Mouse (Mus musculus) kidney, adult 18-20 months (tissue): ENCODE measurements around the gene Ska2.
A peak's percentile ranks its signal among the peaks of the same experiment; 100 is the strongest.

Source experiments
- DNase-seq: peaks from one replicate; pipeline ENCODE4 v3.0.0; 2021

Gene Ska2

DNA sequence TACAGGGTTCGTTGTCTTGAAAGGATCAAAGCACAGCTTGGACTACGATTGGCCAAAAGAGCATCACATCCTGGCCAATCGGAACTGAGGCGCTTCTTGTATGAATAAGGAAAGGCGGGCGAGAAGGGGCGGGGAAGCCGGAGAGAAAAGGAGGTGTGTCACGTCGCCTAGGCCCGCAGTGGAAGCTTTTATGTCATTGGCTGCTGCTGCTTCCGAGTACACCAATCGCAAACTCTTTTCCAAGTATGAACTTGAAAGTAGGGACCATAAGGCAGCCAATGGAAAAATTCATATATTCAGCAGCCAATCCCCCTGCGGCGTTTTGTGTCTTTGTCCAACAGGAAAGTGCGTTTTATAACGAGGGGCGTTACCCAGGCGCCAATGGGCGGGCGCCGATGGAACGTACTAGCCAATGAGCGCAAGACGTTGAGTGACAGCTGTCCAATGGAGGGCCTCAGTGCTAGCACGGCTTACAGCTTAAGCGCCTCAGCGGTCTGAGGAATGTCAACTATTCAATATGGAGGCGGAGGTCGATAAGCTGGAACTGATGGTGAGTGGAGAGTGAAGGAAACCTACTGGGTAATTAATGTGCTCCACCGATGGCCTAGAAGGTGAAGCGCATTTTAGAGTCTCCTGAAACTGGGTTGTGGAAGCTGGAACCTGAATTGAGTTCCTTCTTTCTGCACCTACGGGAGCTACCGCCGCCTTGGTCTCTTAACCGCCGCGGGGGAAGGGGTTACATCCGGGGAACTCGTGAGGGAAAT is at the start of gene Ska2:
Gene Ska2, plus strand, starts transcription at position 480 of the 764 bp plus-strand sequence.
- DNase-seq: peak; percentile 97

DNA sequence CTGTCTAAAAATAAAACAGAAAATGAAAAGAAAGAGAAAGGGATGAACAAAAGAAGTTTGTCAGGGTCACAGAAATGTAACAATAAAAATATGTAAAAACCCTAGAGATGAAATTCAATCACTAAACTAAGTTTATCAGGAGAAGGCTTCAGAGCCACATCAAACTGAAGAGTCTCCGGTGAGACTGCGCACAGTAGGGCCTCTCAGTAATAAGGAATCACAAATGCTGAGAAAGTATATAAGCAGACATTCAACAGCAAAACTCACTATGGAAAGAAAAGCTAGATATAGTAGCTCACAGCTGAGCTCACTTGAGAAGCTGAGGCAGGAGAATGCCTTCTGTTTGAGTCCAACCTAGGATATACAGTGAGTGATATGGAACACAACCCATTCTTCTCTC is 48.6 kb upstream of the Ska2 start:
- DNase-seq: no peak

DNA sequence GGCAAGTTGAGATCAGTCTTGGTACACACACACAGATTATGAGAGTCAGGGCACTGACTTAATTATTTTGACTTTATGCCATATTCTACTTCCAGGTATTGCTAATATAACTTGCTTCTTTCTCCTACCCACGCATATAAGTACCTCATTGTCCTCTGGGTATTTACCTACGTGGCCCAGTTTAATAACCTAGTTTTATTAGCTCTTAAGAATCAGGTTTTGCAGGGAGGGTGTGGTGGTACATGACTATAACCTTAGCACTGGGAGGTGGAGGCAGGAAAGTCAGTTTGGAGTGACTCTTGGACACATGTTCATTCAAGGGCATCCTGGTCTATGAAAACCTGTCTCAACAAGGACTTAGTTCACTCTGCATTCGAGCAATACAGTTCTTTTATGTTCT is 46.9 kb upstream of the Ska2 start:
- DNase-seq: no peak

DNA sequence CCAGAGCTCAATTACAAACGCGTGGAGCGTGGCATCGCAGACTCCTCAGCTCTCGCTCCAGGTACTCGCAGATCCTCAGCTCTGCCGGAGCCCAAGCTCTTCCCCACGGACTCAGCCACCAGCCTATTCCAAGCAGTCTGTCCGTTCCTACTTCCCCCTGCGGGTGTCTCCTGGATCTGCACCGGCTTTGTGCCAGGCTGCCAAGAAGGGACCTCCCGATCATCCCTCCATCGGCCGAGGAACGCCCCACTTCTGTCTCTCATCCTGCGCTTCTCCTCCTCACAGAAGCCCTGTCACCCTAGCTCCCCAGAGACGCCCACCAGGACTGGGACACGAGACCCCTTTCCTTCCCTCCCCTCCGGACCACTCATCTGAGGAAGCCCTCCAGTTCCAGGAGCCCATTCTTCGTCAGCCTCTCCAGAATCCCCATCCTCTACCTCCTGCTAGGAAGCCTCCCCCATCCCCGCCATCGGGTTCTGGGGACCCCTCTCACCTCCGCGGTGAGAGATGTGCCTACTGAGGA is 35.6 kb upstream of the Ska2 start:
- DNase-seq: peak; percentile 67

DNA sequence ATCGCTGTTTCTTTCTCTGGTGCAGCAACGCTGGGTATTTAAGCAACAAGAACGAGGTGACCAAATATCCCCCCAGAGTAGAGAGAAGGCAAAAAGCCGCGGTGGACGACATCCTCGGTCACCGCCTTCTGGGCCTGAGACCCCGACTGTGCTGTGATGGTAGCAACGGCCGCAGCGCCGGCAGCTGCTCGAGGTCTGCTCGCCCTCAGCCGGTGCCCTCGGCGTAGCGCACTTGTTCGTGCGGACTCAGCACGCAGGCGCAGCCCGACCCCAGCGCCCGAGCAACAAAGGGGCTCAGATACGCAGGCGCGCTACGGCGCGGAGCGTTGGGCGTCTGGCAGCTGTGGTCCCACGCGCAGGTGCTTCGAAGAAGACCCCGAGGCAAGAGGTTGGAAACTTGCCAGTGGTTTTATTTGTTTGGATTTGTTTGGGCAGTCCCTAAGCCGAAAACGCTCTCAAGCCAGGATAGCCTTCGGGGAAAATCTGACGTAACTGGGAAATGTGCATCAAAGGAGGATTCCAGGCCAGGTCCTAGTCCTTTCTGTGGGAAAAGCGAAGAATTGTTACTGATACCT is 35.1 kb upstream of the Ska2 start, which contains the start of gene Gdpd1:
Gene Gdpd1, minus strand, starts transcription at position 197 of the 575 bp plus-strand sequence.
- DNase-seq: peak; percentile 81

DNA sequence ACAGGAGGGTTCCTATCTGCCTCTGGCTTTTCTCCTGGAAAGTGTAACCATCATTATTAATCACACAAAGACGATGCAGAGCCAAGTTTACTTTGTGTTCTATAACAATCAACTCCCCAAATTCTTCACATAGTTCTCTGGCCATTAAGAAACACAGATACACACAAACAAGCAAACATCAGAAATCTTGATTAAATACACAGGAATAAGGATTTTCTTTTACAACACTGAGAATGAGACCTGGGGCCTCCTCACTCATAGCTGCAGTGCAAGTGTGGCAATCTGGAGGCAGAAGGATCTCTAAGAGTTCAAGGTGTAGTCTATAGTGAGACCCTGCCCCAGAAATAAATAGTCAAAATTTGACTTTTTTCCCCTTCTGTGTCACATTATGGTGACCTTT is 25.3 kb upstream of the Ska2 start:
- no peak for DNase-seq

DNA sequence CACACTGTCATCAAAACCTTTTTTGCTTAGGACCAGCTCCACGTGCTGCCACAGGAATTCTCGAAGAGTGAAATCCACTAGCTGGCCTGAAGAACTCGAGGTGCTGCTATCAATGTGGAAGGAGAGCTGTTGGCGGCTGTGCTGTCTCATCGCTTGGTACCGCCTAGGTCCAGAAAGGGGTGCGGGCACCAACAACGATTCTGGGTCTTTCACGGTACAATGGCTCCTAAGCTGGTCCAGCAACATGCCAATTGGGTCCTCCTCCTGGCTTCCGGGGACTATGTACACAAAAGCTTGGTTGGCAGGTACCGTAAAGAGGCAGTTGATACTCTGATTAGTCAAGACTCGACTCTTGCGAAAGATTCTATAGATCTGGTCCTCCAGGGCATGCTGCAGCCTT is 23.6 kb upstream of the Ska2 start:
- DNase-seq: no peak

DNA sequence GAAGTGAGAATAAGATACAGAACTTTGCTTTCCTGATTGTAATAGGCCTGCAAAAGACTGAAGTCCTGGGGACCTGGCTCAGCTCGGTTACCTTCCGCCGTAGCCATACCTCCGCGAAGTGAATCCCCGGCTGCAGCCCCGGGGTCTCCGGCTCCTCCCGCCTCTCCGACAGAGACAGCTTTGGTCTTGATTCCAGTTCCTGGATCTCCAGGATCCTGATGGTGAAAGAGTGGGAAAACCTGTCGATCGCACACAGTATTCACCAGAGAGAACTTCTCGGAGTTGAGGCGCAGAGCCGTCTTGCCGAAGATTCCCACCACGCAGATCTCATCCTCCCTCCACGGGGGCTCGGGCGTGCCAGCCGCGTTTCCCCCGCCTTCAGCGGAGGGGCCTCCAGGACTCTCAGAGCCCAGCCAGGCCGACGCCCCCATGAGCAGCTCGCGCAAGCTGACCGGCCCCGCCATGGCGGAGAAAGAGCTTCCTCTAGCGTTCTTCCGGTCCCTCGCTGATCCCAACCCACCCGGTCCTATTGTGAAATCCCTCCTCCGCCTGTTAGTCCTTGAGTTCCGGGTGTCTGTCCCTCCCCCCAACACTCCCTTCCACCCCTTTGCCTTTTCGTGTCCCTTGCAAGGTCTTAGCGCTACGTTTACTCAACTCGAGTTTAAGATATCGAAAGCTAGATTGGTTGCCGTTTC is 22.6 kb upstream of the Ska2 start, which contains the start of gene Smg8:
Gene Smg8, minus strand, starts transcription at position 485 of the 695 bp plus-strand sequence.
- peak; percentile 81 for DNase-seq

DNA sequence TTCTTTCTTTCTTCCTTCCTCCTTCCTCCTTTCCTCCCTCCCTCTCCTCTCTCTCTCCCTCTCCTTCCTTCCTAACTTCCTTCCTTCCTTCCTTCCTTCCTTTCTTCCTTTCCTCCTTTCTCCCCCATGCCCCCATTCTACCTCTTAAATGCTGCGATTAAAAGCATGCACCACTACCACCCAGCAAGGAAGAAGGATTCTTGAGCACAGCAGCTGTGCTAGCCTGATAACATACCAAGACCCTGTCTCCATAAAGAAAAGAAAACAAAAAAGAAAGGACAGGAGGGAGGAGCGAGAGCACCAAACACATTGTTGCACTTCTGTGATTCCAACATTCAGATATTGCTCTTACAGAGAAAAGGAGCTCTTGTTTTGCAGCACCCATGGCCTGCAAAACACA is 21.9 kb upstream of the Ska2 start:
- no peak for DNase-seq

DNA sequence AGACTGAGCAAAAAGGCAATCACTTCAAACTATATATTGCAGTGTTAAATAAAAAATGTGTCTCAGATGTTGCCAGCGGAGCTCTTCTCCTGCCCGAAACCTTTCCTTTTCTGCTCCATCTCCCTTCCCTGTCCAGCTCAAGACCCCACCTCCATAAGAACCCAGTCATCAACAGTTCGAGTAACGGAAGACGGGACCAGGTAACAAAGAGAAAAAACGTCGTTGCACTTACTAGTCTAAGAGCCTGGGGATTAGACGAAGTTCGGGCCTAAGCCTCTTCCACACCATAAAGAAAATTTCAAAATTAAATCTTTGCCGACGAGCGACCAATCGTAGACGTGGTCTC is 652 bp upstream of the Ska2 start, which contains the start of gene Prr11:
Gene Prr11, minus strand, starts transcription at position 300 of the 346 bp plus-strand sequence.
- DNase-seq: no peak

DNA sequence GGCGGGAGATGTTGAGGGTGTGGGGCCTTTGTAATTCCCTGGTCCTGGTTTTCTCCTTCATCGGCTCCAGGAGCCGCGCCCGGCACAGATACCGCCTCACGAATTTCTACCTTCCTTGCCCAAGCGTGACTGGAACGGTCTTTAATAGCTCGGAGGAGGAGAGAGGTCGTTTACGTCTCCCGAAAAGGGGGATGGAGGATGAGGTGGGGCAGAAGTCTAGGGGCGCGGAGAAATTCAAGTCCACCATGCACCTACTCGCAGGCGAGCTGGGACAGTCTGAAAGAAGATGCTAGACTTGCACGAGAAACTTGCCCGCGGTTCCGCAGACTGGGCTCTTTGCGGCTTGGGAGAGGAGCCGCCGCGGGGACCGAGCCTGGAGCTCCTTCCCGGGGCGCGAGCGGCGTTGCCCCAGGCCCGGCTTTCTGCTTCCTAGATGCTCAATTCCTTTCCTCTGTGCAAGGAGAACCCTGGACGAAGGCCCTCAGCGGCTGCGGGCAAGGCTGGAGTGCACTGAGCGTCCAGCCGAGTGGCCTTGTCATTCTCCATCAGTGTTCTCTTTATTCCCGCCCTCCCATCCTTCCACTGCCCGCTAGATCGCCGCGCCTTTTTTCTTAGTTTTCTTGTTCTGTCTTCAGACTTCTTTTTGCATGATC is 611 bp downstream of the Ska2 start:
- no peak for DNase-seq

DNA sequence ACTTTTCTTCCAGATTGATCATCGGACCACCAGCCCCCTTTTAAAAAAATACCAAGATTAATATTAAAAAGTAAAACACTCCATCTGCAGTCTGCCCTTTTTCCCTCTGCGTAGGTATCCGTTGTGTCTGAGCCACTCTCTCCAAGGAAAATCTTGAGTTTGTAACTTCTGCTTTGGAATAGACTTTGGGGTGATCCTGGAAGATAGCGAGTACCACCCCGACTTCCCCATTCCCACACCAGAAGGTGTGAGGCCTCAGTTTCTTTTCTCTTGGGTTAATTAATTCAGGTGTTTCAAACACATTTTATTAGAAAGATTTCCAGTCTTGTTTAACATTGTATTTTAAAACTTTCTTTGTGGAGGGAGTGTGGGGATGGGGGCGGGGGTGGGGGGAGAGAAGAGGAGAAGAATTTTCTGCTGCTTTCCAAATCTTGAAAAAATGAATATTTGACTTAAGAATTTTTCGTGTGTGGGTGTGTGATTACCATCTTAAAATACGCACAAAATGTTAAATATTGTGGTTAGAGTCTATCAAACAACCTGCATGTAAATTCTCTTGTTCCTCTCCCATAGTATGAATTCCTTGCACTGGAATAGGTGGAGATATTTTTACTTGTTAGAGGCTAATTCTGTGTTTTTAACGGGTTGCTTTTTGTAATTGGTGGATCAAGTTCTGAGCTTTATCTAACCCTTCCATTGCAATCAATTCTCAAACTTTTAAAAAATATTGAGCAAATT is 1.3 kb downstream of the Ska2 start:
- DNase-seq: no peak

DNA sequence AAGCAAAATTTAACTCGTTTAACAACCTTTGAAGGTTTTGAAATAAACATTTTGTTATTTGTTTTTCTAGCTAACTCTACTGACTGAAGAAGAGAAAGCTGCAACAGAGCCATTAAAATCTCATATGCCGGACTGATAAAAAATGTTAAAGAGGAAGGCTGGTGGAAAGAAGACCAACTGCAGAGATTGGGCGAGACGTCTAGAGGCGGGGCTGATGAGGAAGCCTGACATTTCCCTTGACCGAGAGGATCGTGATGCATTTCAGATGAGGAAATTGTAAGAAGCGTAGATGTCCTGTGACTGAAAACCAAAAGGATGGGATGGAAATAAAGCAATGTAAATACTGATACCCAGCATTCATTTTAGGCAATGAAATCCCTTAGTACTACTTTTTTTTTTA is 12.8 kb downstream of the Ska2 start:
- DNase-seq: no peak

DNA sequence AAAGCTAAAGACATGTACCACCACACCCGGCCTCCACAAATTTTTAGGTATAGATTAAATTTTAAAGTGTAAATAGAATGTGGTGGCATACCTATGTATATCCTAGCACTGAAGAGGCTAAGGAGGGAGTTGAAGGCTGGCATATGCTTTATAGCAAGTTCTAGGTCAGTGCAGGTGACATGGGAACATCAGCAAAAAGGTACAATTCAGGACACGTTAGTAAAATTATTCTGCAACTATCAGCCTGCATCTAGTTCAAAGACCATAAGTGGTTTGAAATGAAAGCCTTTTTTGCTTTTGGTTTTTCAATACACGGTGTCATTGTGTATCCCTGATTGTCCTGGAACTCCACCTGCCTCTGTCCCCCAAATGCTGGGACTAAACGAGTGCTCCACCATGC is 16.5 kb downstream of the Ska2 start:
- DNase-seq: no peak

DNA sequence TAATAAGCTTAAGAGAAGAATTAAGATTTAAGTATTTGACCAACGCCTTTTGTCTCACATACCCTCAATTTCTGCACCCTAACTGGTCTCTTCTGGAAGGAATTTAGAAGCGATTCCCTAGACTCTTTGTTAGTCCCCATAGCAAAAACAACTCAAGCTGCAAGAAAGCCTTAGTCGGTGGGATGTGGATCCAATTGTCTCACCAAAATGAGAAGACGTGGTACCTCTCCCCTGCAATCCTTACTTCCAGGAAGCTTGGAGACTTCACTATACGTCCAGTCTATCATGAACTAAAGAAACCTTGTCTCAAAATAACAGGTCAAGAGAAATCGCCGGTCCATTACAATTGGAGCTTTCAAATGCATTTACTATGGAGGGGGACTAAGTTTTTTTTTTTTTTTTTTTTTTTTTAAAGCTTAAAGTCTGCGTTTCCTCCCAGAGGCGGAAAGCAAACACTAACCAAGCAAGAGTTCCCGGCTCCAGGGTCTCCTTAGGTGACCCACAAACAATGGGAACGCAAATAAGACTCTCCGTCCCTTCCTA is 17.3 kb downstream of the Ska2 start:
- no peak for DNase-seq

DNA sequence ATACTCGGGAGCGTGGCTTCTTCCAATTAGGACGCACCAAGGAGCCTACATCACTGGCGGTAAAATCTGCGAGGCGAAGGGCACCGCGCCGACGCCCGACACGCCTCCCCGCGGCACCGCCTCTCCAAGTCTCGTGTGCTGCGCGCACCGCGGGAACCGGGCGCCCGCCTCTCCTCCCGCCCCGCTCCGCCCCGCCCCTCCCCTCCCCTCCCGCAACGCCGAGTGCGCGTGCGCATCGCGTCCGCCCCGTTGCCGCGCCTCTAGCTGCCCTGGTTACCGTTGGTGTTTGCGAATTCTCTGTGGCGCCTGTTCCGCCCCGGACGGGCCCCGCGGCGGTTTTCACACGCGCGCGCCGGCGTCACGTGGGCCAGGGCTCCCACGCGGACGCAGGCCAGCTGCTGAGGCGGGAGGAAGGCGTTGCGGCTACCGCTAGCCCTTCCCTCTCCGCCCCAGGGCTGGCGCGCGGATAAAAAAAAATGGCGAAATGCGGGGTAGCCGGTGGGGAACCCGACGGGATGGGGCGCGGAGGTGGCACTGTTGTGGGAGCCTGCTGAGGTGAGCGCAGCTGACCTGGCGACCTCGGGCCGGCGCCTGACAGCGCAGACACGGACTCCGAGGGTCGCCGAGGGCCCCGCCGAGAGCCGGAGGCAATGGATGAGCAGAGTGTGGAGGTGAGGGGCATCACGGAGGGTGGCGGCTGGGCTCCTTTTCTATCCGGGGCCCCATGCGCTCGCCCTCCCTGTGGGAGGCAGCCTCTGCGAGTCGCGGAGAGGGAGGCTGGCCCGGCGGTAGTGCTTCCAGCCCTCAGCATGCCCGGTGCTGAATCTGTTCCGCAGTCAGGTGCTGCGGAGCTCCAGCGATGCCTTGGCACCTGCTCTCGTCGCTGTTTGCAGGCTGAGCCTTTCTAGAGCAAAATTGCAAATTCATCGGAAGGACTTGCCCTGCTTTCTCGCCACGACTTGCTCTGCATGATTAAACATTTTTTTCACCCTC is 18.1 kb downstream of the Ska2 start, which contains the start of gene Trim37:
Gene Trim37, plus strand, starts transcription at position 254 of the 993 bp plus-strand sequence.
- peak; percentile 88 for DNase-seq

DNA sequence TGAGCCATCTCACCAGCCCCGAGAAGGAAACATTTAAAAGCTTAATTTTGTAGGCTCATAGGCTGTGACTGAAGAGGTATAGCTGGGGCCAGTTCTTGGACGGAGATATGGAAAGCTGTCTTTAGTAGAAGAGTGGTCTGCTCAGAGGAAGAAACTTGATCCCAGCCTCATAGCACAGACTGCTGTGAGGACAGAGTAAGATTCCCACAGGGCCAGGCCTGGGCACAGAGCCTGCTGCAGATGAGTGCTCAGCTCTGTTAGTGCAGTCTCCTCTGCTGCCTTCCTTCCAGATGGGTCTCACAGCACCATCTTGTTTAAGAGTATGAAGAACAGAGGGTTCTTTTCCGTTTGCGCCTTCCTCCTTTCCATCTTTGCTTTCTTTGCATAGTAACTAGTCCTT is 27.2 kb downstream of the Ska2 start:
- no peak for DNase-seq

DNA sequence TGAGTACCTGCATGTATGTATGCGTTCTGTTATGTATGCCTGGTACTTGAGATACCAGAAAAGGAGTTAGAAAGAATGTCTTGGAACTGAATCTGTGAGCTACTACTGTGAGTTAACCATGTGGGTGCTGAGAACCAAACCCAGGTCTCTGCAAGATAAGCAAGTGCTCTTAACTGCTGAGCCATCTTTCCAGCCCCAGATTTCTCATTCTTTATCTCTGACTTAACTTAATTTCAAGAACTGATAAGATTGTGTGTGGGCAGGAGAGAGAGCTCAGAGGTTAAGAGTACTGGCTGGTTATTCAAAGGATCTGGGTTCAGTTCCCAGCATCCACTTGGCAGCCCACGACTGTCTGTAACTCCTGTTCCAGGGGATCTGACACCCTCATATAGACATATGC is 49.0 kb downstream of the Ska2 start:
- DNase-seq: no peak

DNA sequence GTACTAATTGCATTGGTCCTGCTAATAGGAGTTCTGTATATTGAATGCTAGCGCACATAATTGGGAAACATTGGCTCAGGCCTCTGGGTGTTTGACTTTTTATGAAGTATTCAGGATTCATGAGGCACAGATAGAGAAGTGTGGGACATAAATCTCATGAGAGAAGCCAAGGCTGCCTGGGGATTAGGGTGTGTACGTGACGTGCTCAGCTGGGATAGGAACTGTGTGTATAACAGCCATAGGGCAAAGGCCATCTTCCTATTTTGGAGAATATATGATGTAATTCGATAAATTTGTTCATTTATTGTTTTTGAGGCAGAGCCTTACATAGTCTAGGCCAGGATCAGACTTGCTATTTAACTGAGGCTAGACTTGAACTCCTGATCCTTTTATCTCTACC is 53.7 kb downstream of the Ska2 start:
- no peak for DNase-seq

DNA sequence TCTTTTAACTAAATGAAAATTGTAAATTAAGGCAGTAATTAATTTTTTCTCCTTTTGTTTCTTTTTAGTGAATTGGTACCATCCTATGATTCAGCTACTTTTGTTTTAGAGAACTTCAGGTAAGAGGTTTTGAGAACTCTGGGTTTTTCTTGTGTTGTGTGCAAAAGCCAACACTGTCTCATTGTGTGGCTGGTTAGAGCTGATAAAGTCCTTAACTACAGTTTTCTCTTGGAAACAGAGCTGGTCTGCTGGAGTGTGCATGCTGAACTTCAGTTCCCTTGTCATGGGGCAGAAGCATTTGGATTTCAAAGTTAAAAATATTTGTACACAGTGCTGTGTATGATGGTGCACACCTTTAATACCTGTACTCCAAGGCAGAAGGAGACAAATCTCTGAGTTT is 54.7 kb downstream of the Ska2 start:
- DNase-seq: no peak

DNA sequence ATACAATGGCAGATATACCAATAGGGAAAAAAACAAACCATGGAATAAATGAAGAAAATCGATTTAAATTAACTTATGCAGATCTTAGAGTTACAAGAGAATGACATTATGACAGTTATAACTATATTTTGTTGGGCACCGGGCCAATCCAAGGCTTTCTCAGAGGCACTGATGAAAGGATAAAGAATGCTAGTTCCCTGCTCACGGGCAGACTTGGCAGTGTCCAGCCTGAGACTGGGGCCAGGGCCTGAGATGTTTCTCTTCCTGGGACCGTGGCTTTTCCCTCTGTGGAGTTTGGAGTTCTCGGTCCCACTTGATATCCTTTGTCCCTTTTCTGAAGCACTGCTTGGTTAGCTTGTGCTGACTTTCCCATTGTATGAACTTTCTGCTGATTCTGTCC is 64.6 kb downstream of the Ska2 start:
- DNase-seq: no peak
